Mouse (Mus musculus) heart, adult 11 months (tissue): ENCODE measurements at regions not wholly inside any gene's neighbourhood (a gene's known extent, or its start where the extent isn't known, plus 50 kb on each side); places are given as distances from the start of the nearest gene placed in this dataset.

Experiments used
- DNase-seq: peaks from one replicate; pipeline ENCODE4 v3.0.0; 2022

- no peak for DNase-seq
Observed at GRCm38 (mm10) chr3:38207867-38208266, 276.8 kb downstream of the Ankrd50 start.

DNA sequence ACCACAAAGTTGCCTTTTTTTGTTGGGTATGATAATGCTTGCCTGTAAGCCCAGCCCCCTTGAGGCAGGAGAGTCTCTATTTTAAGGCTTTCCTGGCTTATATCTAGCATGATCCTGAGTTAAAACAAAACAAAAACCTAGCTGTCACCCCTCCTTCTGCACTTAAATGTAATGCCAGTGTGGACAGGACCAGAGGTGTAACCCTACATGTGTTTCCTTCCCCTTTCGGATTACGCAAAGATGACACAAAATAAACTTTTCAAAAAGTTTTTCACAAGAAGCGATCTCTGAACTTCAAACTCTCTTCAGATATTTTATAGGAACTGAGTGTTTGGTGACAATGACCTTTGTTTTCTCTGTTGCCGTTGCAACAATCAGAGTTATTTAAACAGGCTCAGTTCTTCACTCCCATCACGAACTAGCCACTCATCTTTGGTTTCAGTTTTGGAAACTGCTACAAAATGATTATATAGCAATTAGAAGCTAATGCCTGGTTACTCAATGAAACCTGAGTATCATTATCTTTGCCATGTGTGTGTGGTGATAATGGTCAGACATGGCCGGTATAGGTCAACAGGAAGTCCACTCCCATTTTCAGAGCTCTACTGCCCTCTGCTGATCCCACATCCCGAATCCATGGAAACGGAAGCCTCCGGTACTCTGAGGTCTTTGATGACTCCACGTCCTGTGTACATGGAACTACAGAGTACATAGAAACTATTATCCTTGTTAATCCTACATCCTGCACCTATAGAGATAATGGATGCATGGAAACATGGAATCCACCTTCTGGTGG, 282.6 kb downstream of the Ankrd50 start:
- peak; percentile 97 for DNase-seq

GRCm38 (mm10) chr3:38194001-38194400, 290.6 kb downstream of the Ankrd50 start:
- DNase-seq, result peak; percentile 96

- no peak for DNase-seq
Observed at GRCm38 (mm10) chr3:38187406-38187896, 297.2 kb downstream of the Ankrd50 start.

DNA sequence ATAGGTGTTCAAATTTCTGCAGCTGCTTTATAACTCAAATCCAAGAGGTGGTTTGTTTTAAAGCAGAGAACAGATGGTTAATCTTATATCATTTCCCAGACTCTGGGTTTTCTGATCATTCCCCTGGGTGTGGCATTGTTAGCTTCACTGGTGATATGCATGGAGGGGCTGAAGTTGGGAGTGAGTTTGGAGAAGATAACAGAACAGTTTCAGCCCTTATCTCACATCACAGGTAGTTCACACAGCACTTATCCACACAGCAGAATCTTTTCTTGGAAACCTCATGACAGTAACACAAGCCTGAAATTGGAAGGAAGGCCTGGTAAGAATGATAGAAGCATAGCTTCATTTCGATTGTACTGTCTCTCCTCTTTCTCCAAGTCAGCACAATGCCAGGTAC, 298.1 kb downstream of the Ankrd50 start:
- no peak for DNase-seq

DNA sequence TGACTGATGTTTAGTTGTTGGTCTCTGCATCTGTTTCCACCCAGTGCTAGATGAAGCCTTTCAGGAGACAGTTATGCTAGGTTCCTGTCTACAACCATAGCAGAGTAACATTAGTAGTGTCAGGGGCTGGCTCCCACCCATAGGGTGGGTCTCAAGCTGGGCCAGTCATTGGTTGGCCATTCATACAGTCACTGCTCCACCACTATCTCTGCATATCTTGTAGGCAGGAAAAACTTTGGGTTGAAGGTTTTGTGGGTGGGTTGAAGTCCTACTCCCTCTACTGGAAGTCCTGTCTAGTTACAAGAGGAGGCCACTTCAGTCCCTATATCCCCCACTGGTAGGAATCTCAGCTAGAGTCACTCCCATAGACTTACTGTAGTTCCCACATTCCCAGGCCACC, 306.3 kb downstream of the Ankrd50 start:
- DNase-seq, result peak; percentile 79

DNA sequence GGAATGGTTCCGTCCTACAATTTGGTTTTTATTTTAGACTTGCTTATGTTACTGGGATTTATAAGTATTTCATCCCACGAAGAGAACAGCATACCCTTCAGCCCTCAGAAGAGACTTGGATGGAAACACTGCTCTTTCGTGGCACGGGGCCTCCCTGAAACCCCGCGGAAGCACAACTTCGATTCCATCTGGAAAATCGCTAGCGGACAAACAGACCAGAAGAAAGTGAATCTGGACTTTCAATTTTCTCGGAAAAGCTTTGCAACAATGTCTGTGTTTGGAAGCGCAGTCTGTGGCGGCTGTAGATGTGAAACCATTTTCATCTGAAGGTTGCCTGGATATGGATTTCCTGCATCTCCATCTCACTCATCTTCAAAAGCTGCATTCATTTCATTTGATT, 308.7 kb downstream of the Ankrd50 start:
- peak; percentile 92 for DNase-seq

DNA sequence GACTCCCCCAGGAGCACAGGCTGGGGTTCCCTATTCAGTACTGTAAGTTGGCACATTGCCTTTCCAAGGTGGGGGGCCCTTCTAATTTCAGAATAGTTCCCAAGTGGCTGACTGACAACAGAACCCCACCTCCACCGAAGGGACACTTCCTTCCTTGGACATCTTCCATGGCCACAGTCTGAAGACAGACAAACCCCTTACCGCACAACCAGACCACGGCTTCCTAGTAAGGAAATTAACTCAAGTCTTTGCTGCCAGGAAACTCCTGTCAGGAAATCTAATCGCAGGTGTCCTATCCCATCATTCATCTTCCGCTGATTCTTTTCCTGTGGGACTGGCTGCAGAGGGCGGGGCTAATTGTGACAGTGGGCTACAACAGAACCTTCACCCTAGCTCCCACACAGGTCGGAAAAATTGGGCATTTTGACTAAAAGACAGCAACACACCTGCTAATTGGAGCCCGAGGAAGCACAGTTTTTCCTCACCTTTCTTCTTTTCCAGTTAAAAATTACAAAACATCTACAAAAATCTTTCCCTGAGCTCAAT, 309.8 kb downstream of the Ankrd50 start:
- peak; percentile 97 for DNase-seq

DNA sequence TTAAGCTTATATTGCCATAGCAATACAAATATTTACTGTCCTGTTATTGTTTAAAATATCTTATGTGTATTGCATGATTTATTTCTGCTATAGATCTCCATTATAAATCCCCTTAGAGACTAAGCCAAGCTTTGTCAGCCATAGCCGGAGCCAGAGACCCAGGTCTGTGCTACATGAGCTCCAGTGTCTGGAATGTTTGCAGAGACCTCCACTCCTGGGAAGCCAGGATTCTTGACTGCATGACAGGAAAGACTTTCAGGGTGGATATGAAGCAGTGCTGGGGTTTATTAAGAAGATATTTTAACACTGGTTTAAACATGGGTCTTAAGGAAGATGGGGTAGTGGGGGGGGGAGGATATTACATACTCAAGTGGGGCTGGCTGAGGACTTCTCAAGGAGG, 332.2 kb downstream of the Ankrd50 start:
- DNase-seq, result no peak

GRCm38 (mm10) chr3:38151821-38152220, 332.8 kb downstream of the Ankrd50 start:
- no peak for DNase-seq

DNA sequence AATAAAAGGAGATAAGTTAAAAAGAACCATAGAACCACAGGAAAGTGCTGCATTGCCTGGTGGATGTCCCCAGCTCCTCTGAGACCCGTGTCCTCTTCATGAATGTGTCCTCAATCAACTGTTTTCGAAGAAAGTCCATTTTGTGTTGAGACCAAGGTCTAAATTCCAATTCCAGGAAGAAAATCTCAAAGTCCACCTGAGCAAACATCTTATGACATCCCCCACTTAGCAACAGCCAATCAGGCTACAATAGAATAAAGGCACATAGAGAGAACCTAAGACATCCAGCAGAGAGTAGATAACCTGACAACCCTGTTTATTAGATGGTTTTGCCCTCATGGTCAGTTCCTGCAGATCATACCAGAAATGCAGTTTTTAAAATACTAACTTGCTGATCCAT, 338.0 kb downstream of the Ankrd50 start:
- DNase-seq, result no peak

GRCm38 (mm10) chr3:38145444-38145843, 339.2 kb downstream of the Ankrd50 start:
- DNase-seq, result peak; percentile 87

DNA sequence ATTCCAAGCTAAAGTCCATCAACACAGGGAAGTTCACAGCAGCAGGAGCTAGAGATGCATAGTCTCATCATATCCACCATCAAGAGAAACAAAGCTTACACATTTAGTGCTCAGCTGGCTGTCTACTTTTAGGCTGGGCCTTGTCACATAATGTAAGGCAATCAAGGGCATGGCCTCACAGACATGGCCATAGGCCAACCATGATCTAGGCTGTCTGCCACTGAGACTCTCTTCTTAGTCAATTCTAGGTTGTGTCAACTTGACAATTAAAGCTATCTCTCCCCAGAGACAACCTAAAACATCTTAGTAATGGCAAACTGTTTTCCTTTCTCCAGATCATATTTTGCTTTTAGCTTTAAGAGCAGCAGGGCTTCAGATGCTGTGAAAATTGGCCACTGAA, 340.0 kb downstream of the Ankrd50 start:
- peak; percentile 94 for DNase-seq

- peak; percentile 96 for DNase-seq
Observed at GRCm38 (mm10) chr3:38143147-38143883, 341.3 kb downstream of the Ankrd50 start.

DNA sequence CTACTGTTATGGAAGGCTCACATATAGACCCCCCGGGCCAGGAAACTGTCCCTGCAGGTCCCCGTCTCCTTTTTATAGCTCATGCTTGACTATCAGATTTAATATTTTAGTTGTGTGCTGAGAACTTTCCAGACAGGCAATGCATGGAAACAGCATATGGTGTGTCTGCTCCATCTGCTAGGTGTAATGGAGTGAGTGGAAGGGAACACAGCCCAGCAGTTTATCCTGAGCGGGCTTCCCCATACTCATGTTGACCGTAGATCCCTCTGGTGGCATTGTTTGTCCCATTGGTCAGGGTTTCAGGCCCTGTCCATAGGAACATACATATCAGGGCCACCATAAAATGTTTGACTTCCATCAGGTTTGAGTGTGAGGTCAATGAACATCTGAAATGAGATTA, 345.3 kb downstream of the Ankrd50 start:
- DNase-seq, result peak; percentile 85

GRCm38 (mm10) chr3:38138014-38138413, 346.6 kb downstream of the Ankrd50 start:
- DNase-seq, result no peak

- peak; percentile 91 for DNase-seq
Observed at GRCm38 (mm10) chr3:38135808-38136214, 348.8 kb downstream of the Ankrd50 start.

DNA sequence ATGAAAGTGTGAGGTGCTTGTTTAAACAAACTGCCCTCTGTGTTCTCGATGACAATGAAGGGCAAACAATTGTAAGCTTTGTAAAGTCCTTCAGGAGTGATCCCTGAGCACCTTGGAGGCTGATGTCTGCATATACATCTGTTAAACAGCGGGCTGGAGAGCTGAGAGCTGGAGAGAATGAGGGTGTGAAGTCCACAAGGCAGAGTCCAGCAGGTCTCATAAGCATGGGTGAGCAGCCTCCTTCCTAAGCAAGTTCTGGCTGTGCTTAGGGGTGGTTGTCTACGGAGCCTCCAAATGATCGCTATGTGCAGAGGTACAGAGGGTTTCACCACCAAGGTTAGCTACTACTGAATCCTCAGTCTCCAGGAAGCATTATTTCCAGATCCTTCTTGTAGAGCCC, 350.2 kb downstream of the Ankrd50 start:
- peak; percentile 66 for DNase-seq

- DNase-seq, result peak; percentile 86
Observed at GRCm38 (mm10) chr3:38131887-38132220, 352.8 kb downstream of the Ankrd50 start.

DNA sequence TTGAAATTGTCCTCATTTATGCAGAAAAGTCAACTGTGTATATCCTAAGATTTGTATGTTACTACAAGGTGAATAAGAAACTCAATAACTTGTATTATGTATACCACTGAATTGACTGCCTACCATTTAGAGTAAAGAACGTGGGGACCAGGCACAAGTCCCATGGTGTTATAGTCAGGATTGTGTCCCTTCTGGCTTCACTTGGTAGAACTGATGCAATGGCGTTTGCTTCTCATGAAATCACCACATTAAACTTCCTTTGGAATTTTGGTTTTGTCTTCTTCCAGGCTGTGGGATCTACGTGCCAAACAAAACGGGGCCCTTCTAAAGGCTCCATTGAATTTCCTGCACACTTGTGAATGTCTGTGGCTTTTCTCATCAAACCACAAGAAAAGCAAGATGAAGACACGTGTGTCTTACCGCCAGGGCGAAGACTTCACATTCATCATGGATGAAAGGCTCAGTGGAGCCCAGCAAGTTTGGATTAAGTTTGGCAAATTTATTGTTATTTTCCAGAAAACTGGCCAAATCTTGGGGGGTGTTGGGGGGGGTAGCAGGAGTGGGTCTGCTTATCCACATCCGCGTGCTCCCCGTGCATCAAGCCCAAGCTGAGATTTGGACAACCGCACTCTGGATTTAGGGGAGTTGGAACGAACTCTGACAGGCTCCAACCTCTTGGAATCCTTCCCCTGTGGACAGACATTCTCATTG, 353.3 kb downstream of the Ankrd50 start:
- peak; percentile 90 for DNase-seq

- peak; percentile 73 for DNase-seq
Observed at GRCm38 (mm10) chr3:38130088-38130487, 354.6 kb downstream of the Ankrd50 start.

DNA sequence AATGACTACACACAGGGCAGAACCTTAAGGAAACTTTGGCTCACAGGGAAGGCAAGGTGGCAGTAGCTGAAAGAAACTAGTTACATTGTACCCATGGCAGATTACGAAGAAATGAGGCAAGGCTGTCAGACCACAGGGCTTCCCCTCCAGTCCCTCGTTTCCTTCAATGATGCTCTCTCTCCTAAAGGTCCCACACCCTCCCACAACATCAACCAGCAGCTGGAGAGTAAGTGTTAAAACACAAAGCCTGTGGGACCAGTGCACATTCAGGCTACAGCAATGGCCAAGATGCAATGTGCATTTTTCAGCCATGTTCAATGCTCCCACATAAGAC, 355.5 kb downstream of the Ankrd50 start:
- peak; percentile 90 for DNase-seq

- DNase-seq, result peak; percentile 98
Observed at GRCm38 (mm10) chr3:38128486-38129166, 356.0 kb downstream of the Ankrd50 start.
